Mouse (Mus musculus) embryo, embryonic 11.5 days (tissue): ENCODE data around the gene Cdc37l1.

ENCODE experiments used
- DNase-seq: peaks from one replicate; pipeline ENCODE4 v3.0.0-alpha.2; 2012; ENCODE audit warnings: low read depth, low spot score

Gene Cdc37l1

GRCm38 (mm10) chr19:29008069-29008706, 18.0 kb downstream of the Cdc37l1 start:
- DNase-seq, result no peak

- no peak for DNase-seq
These were observed 18.9 kb downstream of the Cdc37l1 start for GRCm38 (mm10) chr19:29009046-29009445.

- no peak for DNase-seq
These were observed 21.3 kb downstream of the Cdc37l1 start for GRCm38 (mm10) chr19:29011355-29011990.

DNA sequence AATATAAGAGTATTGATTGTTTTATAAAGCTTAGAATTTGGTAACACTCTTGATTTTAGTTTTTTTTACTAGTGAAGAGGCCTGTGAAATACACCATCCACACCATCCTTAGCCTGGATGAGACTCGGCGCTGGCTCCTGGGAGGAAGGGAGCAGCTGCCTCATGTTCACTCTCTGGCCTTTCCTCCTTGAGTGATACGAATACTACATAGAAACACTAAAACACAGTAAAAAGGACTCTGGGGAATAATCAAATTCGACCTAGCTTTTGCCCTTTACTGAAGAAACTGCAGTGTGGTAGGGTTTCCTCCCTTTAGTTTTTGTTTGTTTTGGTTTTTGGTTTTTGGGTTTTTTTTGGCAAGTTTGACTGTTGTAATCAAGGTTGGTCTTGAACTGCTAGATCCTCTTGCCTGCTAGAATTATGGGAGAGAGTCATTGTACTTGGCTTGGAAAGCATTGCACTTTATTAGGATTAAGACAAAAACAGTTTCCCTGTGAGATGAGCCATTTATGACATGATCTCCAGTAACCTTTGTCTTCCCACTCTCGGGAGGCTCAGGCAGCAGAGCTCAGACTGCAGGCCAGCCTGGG, 24.4 kb downstream of the Cdc37l1 start:
- DNase-seq, result no peak

DNA sequence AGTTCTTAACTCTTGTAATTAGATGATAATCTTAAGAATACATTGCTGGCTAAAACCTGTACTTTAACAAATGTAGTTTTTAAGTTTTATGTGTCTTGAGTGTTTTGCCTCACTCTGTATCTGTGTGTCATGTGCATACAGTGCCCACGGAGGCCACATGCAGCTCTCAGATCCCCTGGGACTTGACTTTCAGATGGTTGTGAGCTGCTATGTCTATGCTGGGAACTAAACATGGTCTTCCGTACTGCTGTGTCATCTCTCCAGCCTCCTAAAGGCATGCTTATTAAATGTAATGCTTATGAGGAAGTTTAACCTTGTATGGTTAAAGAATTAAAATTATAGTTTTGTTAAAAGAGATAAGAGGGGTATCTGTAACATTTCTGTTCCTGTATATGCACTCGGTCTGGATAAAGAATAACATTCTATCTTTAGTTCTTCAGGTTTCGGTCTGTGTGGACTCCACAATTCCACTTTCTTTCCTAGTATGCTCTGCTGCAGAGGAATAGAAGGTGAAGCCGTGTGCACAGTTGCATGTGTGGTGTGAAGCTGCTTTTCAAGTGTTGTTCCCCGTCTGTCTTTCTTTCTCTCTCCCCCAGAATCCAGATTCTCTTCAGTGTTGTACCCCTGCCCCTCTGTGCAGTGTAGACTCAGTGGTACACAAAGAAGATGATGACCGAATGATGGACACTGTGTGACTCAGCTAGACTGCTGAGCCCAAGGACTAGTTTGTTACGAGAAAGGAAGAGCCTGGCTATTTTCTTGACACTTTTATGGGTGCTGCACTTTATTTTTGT, 25.5 kb downstream of the Cdc37l1 start:
- DNase-seq, result no peak

DNA sequence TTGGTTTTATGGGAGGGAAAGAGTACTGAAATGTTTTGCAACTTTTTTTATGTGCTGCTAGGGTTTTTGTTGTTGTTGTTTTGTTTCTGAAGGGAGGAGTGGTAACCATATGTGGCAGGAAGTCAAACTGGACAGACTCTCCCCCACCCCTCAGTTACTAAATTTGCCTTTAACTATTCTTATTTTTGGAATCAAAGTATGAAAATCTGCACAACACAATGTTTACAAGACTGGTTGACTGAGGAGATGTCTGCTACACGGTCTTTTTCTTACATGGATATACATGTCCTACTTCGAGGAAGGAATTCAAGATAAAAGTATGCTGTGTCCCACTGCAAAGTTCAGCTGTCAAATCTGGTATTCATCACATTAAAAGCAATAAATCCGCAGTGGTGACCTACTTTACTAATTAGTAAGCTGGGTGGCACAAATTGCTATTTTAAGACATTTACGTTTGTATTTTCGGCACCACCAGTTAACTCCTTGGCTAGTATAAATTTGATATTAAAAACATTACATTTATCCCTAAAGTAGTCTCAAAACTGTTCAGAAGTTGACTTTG, 26.1 kb downstream of the Cdc37l1 start:
- DNase-seq, result no peak

DNA sequence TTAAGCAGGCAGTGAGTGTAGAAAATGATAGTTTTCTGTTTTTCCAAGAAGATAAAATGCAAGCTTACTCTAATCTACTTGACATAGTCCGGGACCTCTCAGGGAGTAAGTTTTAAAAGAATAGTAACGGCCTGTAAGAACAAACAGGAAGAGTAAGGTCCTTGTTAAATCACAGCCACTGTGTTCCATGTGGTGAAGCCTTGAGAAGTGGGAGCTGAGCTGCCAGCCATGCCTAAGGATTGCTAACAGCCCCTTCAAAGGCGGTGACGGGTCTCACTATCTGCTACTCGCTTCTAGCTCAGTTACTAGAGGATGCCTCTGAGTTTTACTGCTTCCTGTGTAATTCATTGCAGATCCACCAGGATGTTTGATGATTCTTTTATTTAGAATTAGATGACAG, 26.6 kb downstream of the Cdc37l1 start:
- no peak for DNase-seq

DNA sequence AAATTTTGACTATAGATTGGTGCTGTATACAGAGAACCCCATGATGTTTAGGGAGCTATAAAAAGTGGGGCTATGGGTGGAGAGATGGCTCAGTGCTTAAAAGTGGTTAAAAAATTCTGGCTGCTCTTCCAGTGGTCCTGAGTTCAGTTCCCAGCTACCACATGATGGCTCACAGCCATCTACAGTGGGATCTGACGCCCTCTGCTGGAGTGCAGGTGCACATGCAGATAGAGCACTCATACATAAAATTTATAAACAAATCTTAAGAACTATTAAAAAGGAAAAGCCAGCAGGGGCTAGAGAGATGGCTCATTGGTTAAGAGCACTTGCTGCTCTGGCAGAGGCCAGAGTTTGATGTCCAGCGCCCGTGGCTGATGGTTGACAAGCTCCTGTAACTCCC, 29.5 kb downstream of the Cdc37l1 start:
- no peak for DNase-seq

DNA sequence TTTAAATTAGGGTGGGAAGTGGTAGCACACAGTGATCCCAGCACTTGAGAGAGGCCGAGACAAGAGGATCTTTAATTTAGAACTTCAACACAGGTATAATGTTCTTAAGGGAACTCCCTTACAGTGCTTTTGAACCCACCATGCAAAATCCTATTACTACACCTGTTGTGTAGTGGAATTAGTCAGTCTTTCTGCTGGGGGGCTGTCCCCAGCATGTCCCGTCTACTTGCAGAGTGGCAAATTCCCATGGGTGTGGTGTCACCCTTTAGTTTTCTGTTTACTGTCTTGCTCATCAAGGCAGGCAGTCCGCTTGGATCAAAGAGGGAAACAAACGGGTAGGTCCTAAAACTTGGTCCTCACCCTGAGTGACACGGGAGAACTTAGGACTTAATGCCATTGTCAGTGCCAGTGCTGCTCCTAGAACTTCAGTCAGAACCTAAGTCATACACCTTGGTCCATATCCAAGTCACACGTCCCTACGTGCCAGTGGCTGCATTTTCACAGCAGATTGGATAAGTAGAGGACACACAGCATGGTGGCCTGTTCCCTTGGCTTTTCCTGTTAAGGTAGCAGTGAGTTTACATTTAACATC, 31.7 kb downstream of the Cdc37l1 start:
- no peak for DNase-seq

DNA sequence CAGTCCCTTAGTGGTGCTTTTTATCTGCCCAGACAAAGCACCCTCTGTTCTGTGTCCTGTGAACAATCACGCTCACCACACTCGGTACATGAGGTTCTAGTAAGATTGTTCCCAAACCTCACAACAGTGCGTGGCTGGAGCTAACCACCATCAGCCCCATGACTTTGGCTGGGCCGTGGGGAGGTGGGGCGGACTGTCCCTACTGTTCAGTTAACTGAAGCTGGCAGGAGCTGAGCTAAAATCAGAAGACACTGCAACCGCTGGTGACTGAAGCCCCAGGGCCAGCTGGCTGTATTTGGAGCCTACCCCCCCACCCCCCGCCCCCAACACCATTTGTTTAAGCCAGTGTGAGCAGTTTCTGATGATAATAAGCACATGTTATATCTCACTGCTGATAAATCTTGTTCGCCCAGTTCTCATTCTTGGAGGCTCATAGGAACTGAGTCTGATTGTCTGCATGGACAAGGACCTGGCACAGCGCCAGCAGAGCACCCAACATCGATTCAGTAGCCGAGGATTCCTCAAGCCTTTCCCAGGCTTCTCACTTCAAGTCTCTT, 34.3 kb downstream of the Cdc37l1 start:
- no peak for DNase-seq

GRCm38 (mm10) chr19:29031788-29032187, 41.6 kb downstream of the Cdc37l1 start:
- no peak for DNase-seq

DNA sequence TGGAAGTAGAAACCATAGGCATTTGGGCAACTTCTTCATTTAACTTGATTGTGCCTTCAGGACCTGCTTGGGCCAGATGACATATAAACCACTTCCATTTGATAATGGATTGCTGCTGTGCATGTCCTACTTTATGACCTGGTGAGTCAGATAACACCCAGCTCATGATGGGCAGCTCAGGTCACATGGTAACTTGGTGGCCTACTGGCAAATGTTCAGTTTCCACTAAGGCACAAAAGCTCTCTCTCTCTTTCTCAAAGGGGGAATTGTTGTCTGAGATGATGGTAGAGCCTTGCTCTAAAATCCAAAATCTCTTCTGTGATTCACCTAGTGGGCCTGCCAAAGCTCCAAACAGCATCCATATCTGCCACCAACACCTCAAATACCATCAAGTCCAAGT, 42.5 kb downstream of the Cdc37l1 start:
- no peak for DNase-seq

DNA sequence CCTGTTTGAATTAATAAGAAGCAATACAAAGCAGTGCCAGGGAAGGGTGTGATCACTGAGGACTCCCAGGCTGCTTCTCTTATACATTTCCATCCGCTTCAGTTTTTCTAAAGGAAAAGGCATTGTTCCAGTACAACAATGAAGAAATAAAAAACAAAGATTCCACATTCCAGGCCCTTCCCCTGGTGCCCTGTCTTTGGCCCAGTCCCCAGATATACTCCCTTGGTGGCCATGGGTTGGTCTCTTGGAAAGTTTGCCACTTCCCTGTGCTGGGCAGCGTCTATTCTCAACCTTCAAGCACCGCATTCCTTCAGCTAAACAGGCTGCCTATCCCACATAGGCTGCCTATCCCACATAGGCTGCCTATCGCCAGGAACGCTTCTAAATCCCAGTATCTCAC, 46.9 kb downstream of the Cdc37l1 start:
- no peak for DNase-seq

DNA sequence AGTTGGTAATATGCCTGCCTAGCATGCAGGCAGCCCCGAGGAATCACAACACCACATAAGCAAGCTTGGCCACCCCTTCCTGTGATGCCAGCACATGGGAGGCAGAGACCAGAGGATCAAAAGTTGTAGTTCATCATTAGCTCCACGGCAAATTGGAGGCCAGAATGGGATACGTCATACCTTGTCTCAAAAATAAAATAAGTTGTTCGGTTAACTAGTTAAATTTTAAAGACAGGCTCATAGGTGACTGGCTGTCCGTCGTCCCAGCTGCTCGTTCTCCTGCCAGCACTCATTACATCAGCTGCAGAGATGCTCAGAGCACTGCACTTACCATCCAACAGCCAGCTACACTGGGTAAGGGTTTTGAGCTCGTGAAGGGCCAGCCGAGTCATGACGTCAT, 47.4 kb downstream of the Cdc37l1 start:
- no peak for DNase-seq

DNA sequence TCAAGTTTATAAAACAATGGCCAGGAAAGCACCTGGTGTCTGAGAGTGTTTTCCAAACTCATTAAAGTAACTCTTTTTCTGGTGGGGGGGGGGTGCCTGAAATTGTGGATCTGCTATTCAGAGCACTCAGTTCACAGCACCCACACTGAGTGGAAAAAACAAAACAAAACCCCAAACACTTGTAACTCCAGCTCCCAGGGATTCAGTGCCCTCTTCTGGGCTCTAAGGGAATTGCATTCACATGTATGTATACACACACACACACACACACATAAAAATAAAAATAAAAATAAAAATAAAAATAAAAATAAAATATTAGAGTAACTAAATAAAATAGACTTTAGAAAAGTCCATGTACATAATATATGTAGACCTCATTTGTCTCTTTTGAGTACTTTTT, 49.2 kb downstream of the Cdc37l1 start:
- no peak for DNase-seq

- DNase-seq, result no peak
These were observed 50.1 kb downstream of the Cdc37l1 start for GRCm38 (mm10) chr19:29040206-29040605.

GRCm38 (mm10) chr19:29042143-29042542, 52.0 kb downstream of the Cdc37l1 start:
- no peak for DNase-seq

- DNase-seq, result no peak
These were observed 52.5 kb downstream of the Cdc37l1 start for GRCm38 (mm10) chr19:29042647-29043046.

DNA sequence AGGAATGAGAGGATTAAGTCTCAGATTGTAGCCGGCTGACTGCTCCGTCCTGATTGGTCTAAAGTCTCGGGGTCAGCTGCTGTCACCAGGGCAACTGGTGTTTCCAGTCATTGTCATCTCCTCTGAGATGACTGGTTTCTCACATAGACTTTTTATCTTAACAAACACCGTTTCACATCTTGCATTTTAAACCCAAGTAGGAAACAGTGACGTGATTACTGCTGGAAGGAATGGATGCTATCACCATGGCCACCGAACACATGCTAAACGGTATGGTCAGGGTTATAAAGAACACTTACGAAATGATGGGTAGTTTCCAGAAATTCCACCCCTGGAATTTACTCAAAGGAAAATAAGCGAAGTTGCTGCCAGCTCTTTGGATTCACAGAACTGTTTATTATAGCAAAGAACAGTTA, 54.2 kb downstream of the Cdc37l1 start:
- no peak for DNase-seq

DNA sequence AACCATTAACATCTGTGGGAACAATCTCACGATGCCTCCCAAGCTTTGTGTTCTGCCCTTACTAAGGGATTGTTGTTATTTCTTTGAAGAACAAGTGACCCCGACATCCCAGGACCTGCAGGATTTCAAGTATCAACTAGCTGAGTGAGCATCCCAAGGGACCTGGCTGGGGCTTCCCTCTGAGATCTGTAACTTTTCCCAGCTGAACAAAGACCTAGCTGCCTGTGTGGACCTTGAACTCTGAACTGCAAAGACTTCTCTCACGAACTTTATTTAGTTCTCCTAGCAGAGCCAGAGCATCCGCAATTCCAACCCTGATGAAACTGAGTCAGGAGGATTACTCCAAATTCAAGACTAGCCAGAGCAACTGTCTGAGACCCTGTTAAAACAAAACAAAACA, 55.2 kb downstream of the Cdc37l1 start:
- no peak for DNase-seq

DNA sequence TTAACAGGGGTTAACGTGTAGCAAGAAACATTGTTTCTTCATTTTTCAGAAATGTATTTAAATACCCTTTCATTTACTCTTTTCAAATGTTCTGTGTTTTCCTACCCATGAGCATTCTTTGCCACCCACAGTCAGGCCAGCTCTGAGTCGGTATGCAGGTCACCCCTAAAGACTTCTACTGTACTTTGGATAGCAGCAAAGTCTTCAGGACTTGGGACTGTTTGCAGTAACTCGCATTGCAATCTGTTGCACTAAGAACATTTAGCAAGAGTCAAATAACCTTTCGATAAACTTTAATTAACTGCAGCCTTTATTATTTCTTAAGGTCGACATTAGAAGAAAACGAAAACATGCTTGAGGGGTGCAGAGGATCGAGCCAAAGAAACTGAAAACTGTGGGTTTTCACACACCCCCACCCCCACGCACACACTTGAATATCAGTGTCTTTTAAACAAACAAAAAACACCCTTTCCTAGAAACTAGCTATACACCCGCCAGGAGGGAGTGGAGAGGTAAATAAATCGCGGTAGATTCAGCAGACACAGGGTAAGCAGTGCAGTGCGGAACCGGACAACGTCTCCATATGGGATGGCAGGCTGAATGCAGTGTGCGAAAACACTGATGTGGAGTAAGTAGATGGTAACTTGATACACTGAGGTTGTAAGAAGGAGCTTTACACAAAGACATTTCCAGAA, 56.0 kb downstream of the Cdc37l1 start:
- no peak for DNase-seq
